Mouse (Mus musculus): ENCODE measurements around the gene Slc7a11. TPM values are rescaled to one million over a fixed set of nuclear protein-coding genes. Genes with fewer than 3 reads are reported as not detected.

Slc7a11 gene
- polyA plus RNA-seq, 1 experiment, result 0.99 TPM

GRCm38 (mm10) chr3:50132204-50132603 lies 311.2 kb downstream of the Slc7a11 start:
- TF ChIP-seq POLR2A (IDR thresholded peaks at IDR 0.05; ENCODE audit: low read depth, low read length), result no peak

GRCm38 (mm10) chr3:50130319-50130718 lies 313.1 kb downstream of the Slc7a11 start:
- no peak for DNase-seq (ENCODE audit: low read depth in 1 of 2, low spot score in 2 of 2)
- TF ChIP-seq POLR2A (IDR thresholded peaks at IDR 0.05; ENCODE audit: low read depth, low read length) (no peak), CTCF (IDR thresholded peaks at IDR 0.05; ENCODE audit: extremely low read depth, insufficient read depth, insufficient read length, insufficient replicate concordance) (no peak)
- 80% methylated on average over 2 of the region's 2 CpGs for WGBS
- H3K4me3 ChIP-seq (ENCODE audit: extremely low read depth, insufficient read depth, insufficient read length), result no peak overlapping the region
- H3K36me3 ChIP-seq (ENCODE audit: control insufficient read depth, insufficient read depth, low read length), result no peaks in the 10 kb centered on the region
- H3K27ac ChIP-seq (ENCODE audit: insufficient read depth, low read length), result no peak overlapping the region
- H3K27me3 ChIP-seq (ENCODE audit: control insufficient read depth, insufficient read depth, low read length), result no peaks in the 10 kb centered on the region
- no peaks in the 10 kb centered on the region for H3K4me1 ChIP-seq (ENCODE audit: control insufficient read depth, insufficient read depth, insufficient read length)

More at GRCm38 (mm10) chr3:50132204-50132603, 311.2 kb downstream of the Slc7a11 start:
- Histone ChIP-seq H3K4me3 (ENCODE audit: extremely low read depth, insufficient read depth, insufficient read length) (no peak overlapping the region), H3K27me3 (ENCODE audit: control insufficient read depth, insufficient read depth, low read length) (no peaks in the 10 kb centered on the region), H3K36me3 (ENCODE audit: control insufficient read depth, insufficient read depth, low read length) (no peaks in the 10 kb centered on the region), H3K27ac (ENCODE audit: insufficient read depth, low read length) (no peak overlapping the region), H3K4me1 (ENCODE audit: control insufficient read depth, insufficient read depth, insufficient read length) (no peaks in the 10 kb centered on the region)
- WGBS, result 91% methylated on average over 5 of the region's 5 CpGs
- no peak for DNase-seq (ENCODE audit: low read depth in 1 of 2, low spot score in 2 of 2)

- Histone ChIP-seq H3K36me3 (ENCODE audit: control insufficient read depth, insufficient read depth, low read length) (no peaks in the 10 kb centered on the region), H3K4me3 (ENCODE audit: extremely low read depth, insufficient read depth, insufficient read length) (no peak overlapping the region), H3K4me1 (ENCODE audit: control insufficient read depth, insufficient read depth, insufficient read length) (no peaks in the 10 kb centered on the region), H3K27ac (ENCODE audit: insufficient read depth, low read length) (no peak overlapping the region), H3K27me3 (ENCODE audit: control insufficient read depth, insufficient read depth, low read length) (no peaks in the 10 kb centered on the region)
- WGBS, result 48% methylated on average over 1 of the region's 1 CpGs
- no peak for DNase-seq (ENCODE audit: low read depth in 1 of 2, low spot score in 2 of 2)
- TF ChIP-seq CTCF (IDR thresholded peaks at IDR 0.05; ENCODE audit: extremely low read depth, insufficient read depth, insufficient read length, insufficient replicate concordance), result no peak
- TF ChIP-seq POLR2A (IDR thresholded peaks at IDR 0.05; ENCODE audit: low read depth, low read length), result no peak
Measured at GRCm38 (mm10) chr3:50121001-50121400, 322.4 kb downstream of the Slc7a11 start.

GRCm38 (mm10) chr3:50116266-50116665 lies 327.1 kb downstream of the Slc7a11 start:
- DNase-seq (ENCODE audit: low read depth in 1 of 2, low spot score in 2 of 2), result no peak
- no peak for TF ChIP-seq POLR2A (IDR thresholded peaks at IDR 0.05; ENCODE audit: low read depth, low read length)
- no peak for TF ChIP-seq CTCF (IDR thresholded peaks at IDR 0.05; ENCODE audit: extremely low read depth, insufficient read depth, insufficient read length, insufficient replicate concordance)
- Histone ChIP-seq H3K36me3 (ENCODE audit: control insufficient read depth, insufficient read depth, low read length) (no peaks in the 10 kb centered on the region), H3K4me3 (ENCODE audit: extremely low read depth, insufficient read depth, insufficient read length) (no peak overlapping the region), H3K27ac (ENCODE audit: insufficient read depth, low read length) (no peak overlapping the region), H3K4me1 (ENCODE audit: control insufficient read depth, insufficient read depth, insufficient read length) (no peaks in the 10 kb centered on the region), H3K27me3 (ENCODE audit: control insufficient read depth, insufficient read depth, low read length) (no peaks in the 10 kb centered on the region)
- WGBS, result 75% methylated on average over 1 of the region's 1 CpGs

GRCm38 (mm10) chr3:50105509-50105908 lies 337.9 kb downstream of the Slc7a11 start:
- Histone ChIP-seq H3K27me3 (ENCODE audit: control insufficient read depth, insufficient read depth, low read length) (no peaks in the 10 kb centered on the region), H3K36me3 (ENCODE audit: control insufficient read depth, insufficient read depth, low read length) (no peaks in the 10 kb centered on the region), H3K4me1 (ENCODE audit: control insufficient read depth, insufficient read depth, insufficient read length) (no peaks in the 10 kb centered on the region), H3K27ac (ENCODE audit: insufficient read depth, low read length) (no peak overlapping the region), H3K4me3 (ENCODE audit: extremely low read depth, insufficient read depth, insufficient read length) (no peak overlapping the region)
- TF ChIP-seq POLR2A (IDR thresholded peaks at IDR 0.05; ENCODE audit: low read depth, low read length), result no peak
- no peak for TF ChIP-seq CTCF (IDR thresholded peaks at IDR 0.05; ENCODE audit: extremely low read depth, insufficient read depth, insufficient read length, insufficient replicate concordance)
- no peak for DNase-seq (ENCODE audit: low read depth in 1 of 2, low spot score in 2 of 2)
- WGBS, result 86% methylated on average over 6 of the region's 6 CpGs

- no peaks in the 10 kb centered on the region for H3K27me3 ChIP-seq (ENCODE audit: control insufficient read depth, insufficient read depth, low read length)
- no peak for DNase-seq (ENCODE audit: low read depth in 1 of 2, low spot score in 2 of 2)
- no peak overlapping the region for H3K4me3 ChIP-seq (ENCODE audit: extremely low read depth, insufficient read depth, insufficient read length)
- WGBS, result 80% methylated on average over 7 of the region's 7 CpGs
- no peaks in the 10 kb centered on the region for H3K36me3 ChIP-seq (ENCODE audit: control insufficient read depth, insufficient read depth, low read length)
- no peaks in the 10 kb centered on the region for H3K4me1 ChIP-seq (ENCODE audit: control insufficient read depth, insufficient read depth, insufficient read length)
- H3K27ac ChIP-seq (ENCODE audit: insufficient read depth, low read length), result no peak overlapping the region
- TF ChIP-seq POLR2A (IDR thresholded peaks at IDR 0.05; ENCODE audit: low read depth, low read length) (no peak), CTCF (IDR thresholded peaks at IDR 0.05; ENCODE audit: extremely low read depth, insufficient read depth, insufficient read length, insufficient replicate concordance) (no peak)
Measured at GRCm38 (mm10) chr3:50094404-50095092, 348.9 kb downstream of the Slc7a11 start.

- H3K27me3 ChIP-seq (ENCODE audit: control insufficient read depth, insufficient read depth, low read length), result no peaks in the 10 kb centered on the region
- no peaks in the 10 kb centered on the region for H3K36me3 ChIP-seq (ENCODE audit: control insufficient read depth, insufficient read depth, low read length)
- no peak overlapping the region for H3K4me3 ChIP-seq (ENCODE audit: extremely low read depth, insufficient read depth, insufficient read length)
- 18% methylated on average over 7 of the region's 7 CpGs for WGBS
- DNase-seq (ENCODE audit: low read depth in 1 of 2, low spot score in 2 of 2), result no peak
- no peaks in the 10 kb centered on the region for H3K4me1 ChIP-seq (ENCODE audit: control insufficient read depth, insufficient read depth, insufficient read length)
- no peak for TF ChIP-seq CTCF (IDR thresholded peaks at IDR 0.05; ENCODE audit: extremely low read depth, insufficient read depth, insufficient read length, insufficient replicate concordance)
- no peak for TF ChIP-seq POLR2A (IDR thresholded peaks at IDR 0.05; ENCODE audit: low read depth, low read length)
- no peak overlapping the region for H3K27ac ChIP-seq (ENCODE audit: insufficient read depth, low read length)
Measured at GRCm38 (mm10) chr3:50076979-50077378, 366.4 kb downstream of the Slc7a11 start.
